Mouse (Mus musculus): ENCODE measurements at regions not wholly inside any gene's neighbourhood (a gene's known extent, or its start where the extent isn't known, plus 50 kb on each side); places are given as distances from the start of the nearest gene placed in this dataset.

GRCm38 (mm10) chr3:35101951-35102350, 451.7 kb downstream of the Sox2 start:
- no peak for DNase-seq (ENCODE audit: extremely low spot score in 1 of 2, low spot score in 1 of 2)

DNA sequence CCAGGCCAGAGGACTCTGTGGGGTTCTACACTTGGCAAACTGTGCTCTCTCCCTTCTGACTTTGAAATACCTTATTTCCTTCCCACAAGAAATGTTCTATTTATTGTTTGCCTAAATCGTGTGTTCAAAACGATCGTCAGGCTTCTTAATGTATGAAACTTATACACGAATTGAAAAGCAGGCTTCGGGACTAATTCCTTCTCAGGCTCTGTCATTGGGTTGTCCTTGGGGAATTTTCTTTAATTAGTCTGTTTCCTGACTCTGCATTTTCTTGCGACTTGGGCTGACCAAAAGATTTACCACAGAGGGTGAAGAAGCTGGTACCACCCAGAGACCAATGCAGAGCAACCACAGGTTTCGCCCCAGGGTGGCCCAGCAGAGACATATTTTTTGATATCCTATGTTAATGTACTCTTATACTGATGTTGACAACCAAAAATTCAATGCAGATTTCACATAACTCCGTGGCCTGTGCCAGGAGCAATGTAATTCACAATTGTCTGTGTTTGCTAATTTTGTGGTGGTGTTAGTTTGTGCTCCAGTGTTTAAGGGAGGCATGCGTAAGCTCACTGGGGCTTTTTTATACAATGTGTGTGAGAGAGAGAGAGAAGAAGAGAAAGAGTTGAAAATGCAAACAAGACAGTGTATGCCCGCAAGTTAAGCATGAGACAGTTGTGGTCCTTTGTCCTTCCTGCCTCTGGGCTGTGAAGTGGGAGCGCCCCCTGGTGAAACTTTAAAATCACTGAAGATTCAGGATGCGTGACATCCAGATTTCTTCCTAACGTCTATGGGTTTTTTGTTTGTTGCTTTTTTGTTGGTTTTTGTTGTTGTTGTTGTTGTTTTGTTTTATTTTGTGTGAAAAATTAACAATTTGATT, 452.7 kb downstream of the Sox2 start:
- DNase-seq (ENCODE audit: extremely low spot score in 1 of 2, low spot score in 1 of 2) = peak; percentile 51 to 84

DNA sequence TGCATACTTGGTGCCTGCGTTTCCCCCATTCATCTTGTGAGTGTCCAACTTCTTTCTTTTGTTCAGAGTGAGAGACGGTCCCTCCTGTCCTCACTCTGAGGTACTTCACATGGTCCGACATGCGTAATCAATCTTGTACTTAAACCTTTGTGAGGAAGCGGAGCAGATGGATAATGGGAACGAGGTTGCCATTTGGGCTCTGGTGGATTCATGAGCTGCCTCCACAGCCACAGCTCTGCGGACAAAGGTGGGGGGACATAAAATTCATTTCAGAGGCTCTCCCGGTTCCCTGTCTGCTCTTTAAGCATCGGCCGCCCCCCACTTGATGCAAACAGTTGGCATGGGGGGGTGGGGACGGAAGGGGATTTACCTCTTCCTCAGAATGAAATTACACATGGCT, 454.7 kb downstream of the Sox2 start:
- no peak for DNase-seq (ENCODE audit: extremely low spot score in 1 of 2, low spot score in 1 of 2)

DNA sequence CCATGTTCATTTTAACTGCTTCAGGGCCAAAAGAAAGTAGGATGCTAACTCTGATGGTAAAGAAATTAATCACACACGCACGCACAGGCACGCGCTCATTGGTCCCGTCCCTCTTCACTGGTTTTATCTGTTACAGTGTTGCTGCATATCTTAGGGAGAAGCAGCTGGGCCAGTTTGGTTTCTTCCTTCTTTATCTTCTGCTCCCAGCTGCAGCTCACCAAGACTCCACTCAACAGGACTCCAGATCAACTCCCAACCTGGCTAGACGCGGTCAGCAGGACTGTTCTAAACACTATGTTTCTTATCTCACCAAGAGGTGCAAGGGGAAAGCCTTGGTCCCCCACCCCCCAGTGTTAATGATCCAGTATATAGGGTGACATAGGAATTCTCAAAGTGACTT, 455.9 kb downstream of the Sox2 start:
- DNase-seq (ENCODE audit: extremely low spot score in 1 of 2, low spot score in 1 of 2) = no peak

DNA sequence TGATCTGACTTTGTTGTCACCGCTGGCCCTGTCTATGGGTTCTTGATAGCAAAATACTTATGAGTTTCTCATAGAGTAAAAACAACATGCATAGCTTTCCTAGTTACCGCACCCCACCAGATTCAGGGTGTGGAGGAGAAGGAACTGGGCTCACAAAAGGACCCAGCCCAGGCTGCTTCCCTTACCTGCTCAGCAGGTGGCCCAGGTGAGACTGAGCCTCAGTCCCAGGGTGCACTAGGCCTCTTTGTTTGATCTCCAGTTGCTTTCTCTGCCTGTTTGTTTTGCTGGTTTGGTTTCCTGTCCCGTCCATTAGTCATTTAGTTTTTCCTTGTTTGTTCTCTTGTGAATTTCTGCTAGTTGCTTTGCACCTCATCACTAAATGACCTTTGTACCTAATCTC, 483.3 kb downstream of the Sox2 start:
- DNase-seq (ENCODE audit: extremely low spot score in 1 of 2, low spot score in 1 of 2) = no peak

DNA sequence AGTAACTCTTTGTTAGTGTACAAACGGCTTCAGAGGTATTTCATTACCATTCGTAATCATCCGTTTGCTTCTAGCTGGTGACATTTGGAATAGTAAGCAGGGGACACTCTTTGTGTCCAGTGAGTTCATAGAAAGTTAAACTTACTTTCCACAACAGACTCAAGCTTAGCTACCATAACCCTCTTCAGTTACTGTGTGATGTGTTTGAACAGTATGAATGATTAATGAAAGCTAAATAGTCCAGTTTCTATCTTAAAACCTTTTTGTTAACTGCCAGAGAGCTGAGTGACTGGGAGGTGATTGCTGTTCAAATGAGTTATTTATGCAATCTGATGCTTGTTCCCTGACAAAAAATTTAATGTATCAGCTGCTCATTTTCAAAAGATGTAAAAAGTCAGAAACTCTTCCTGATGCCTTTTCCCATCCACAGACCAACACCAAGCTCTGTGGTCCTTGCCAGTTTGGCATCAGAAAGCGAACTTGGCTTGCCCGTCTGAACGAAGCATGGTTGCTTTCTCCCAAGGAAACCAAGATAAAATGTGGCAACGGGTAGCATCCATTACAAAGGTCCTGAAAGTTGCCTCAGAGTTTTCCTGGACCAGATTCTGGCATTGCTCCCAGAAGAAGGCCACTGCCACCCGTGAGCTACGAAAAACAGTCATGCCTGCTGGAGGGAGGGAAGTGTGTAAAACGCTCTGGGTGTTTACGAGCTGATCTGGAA, 491.5 kb downstream of the Sox2 start:
- DNase-seq (ENCODE audit: extremely low spot score in 1 of 2, low spot score in 1 of 2) = no peak

DNA sequence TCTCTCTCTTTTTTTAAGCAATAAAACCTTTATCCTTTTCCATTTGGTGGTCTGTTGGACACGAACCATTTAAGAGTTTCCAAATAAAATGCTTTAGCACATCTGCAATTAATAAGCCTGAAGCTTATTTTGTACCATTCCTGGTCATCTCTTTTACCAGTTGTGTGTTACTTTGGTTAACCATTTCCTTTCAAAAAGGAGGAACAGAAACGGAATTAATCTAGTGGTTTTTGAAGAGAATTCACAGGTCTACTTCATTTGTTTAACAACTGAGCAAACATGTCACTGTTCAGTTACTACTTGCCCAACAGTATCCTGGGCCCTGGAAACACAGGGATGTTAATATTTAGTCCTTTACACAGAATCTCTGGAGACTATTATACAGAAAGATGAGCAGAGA, 492.5 kb downstream of the Sox2 start:
- no peak for DNase-seq (ENCODE audit: extremely low spot score in 1 of 2, low spot score in 1 of 2)

- no peak for DNase-seq (ENCODE audit: extremely low spot score in 1 of 2, low spot score in 1 of 2)
Observed at GRCm38 (mm10) chr3:35145569-35145968, 495.4 kb downstream of the Sox2 start.

- DNase-seq (ENCODE audit: extremely low spot score in 1 of 2, low spot score in 1 of 2) = no peak
Observed at GRCm38 (mm10) chr3:35146681-35147080, 496.5 kb downstream of the Sox2 start.

DNA sequence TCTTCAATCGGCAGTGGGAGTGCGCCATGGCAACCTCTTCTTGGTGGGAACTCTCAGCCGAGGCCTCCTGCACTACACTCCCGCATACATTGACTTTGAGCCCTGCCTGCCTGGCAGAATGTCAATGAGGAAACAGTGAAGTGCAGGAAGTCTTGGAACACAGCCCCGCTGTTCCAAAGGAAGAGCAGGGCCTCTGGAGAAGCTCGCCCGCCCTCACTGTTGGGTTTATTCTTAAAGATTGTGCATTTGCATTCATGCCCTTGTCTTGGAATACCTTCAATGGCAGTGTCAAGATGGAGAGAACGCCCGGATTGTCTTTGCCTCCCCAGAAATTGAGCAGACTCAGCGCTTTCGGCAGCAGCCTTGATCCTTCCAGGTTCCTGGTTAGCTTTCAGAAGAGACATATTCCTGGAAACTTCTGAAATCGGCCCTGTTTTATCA, 499.1 kb downstream of the Sox2 start:
- no peak for DNase-seq (ENCODE audit: extremely low spot score in 1 of 2, low spot score in 1 of 2)

DNA sequence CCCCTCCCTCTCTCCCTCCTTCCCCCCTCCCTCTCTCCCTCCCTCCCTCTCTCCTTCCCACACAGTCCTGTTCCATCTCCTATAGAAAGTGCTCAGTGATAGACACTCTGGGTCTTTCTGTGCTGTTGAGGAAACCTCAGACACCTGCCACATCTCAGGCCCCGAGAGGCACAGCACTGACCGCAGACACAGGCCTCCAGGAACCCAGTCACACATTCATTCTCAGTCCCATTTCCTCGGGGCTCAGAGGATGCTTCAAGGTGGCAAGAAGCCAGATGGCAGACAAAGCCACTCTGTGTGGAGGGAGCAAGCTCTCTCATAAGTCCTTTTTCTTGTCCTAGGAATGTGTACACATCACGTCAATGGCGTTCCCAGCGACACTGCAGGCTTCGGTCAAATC, 502.0 kb downstream of the Sox2 start:
- no peak for DNase-seq (ENCODE audit: extremely low spot score in 1 of 2, low spot score in 1 of 2)

DNA sequence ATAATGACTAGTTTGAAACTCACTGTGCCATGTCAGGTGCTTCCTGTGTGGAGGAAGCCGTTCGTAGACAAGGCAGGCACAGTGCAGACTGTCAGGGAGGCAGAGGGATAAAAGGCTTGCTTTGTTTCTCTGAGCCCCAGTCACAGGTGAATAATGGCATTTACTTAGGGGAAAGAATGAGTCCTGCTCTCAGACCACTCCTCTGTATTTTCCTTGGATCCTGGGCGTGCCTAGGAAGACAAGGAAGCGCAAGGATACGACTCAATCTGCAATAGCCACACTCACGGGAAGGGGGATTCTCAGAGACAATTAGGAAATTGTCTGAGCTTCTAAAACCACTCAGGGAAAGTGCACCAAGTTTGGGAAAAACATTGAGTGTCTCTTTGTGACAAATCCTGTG, 504.1 kb downstream of the Sox2 start:
- DNase-seq (ENCODE audit: extremely low spot score in 1 of 2, low spot score in 1 of 2) = no peak

GRCm38 (mm10) chr3:35168676-35169075, 518.5 kb downstream of the Sox2 start:
- DNase-seq (ENCODE audit: extremely low spot score in 1 of 2, low spot score in 1 of 2) = no peak

GRCm38 (mm10) chr3:35178759-35179440, 528.7 kb downstream of the Sox2 start:
- DNase-seq (ENCODE audit: extremely low spot score in 1 of 2, low spot score in 1 of 2) = no peak

- no peak for DNase-seq (ENCODE audit: extremely low spot score in 1 of 2, low spot score in 1 of 2)
Observed at GRCm38 (mm10) chr3:35208526-35208925, 545.4 kb upstream of the Atp11b start.

GRCm38 (mm10) chr3:35219394-35219793, 534.5 kb upstream of the Atp11b start:
- no peak for DNase-seq (ENCODE audit: extremely low spot score in 1 of 2, low spot score in 1 of 2)

GRCm38 (mm10) chr3:35221183-35221582, 532.7 kb upstream of the Atp11b start:
- DNase-seq (ENCODE audit: extremely low spot score in 1 of 2, low spot score in 1 of 2) = no peak

DNA sequence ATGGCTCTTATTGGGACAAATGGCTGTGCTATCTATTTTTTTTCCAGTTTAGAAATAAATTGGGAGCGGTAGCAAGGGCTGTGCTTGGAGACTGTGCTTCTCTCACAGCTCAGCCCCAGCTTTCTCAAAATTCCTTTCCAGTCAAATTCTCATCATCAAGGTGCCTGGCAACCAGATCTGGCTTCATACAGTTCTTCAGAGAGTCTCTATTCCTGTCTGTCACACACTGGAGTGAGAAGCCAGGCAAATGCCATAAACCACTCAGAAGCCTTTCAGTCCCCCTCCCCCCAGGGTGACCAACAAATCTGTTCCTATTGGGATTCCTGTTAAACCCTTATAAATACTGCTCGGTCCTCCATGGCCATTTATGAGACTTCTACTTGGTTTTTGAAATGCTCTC, 531.7 kb upstream of the Atp11b start:
- DNase-seq (ENCODE audit: extremely low spot score in 1 of 2, low spot score in 1 of 2) = no peak

DNA sequence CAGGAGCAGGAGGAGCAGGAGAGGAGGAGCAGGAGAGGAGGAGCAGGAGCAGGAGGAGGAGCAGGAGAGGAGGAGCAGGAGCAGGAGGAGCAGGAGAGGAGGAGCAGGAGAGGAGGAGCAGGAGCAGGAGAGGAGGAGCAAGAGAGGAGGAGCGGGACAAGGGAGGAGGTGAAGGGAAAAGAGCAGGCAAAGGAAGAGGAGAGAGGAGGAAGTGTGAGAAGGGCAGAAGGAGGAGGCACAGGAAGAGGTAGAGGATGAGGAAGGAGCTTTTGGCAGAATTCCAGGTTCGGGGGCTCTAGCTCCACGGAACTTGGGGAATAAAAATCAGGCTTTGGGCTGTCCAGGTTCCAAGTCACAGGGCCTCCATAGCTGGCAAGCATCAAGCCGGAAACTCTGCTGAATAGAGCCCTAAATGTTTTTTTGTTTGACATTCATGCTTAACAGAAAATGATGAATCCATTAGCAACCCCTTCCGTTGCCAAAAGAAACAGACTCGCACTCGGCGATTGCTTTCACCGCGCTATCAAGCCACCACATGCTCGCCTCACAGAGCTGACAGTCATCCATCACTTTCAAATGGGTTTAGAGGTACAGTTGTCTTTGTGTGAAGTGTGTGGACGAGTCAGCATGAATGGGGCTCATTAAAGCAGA, 528.7 kb upstream of the Atp11b start:
- peak in 1 of 2 experiments; percentile 18 for DNase-seq (ENCODE audit: extremely low spot score in 1 of 2, low spot score in 1 of 2)

GRCm38 (mm10) chr3:35225774-35226365, 528.0 kb upstream of the Atp11b start:
- DNase-seq (ENCODE audit: extremely low spot score in 1 of 2, low spot score in 1 of 2) = no peak

All from layer of hippocampus, postnatal 25 days (tissue).